ENCODE assay signal across 20 mouse cellular contexts in genomic region chr11:62513311-62513710, GRCm38 (mm10). TPM values are rescaled to one million over a fixed set of nuclear protein-coding genes. Genes with fewer than 3 reads are reported as not detected.
DNase-seq lines count a peak whose midpoint lies in the region; ATAC-seq and TF ChIP-seq lines count a peak whose summit lies in the region.
"Had no signal": no experiment of that assay in that cellular context is flagged by ENCODE, and none has a peak within 500 bp of the region (broad histone marks: within the 10 kb centered on the region; RNA-seq: fewer than 3 reads in every experiment).

No protein-coding gene starts in this region.

- TF ChIP-seq POLR2A in ES-Bruce4 (IDR thresholded peaks at IDR 0.05; ENCODE audit: insufficient read depth, low read length), result no peak

- H3K4me2 ChIP-seq in kidney, embryonic 14.5 days (replicated peaks; ENCODE audit: low read depth, low read length), result no peak overlapping the region
- H3K4me2 ChIP-seq: embryonic facial prominence, embryonic 12.5 days; forebrain, embryonic 13.5 days; forebrain, embryonic 15.5 days had no signal

- no peak for ATAC-seq in kidney, embryonic 14.5 days (ENCODE audit: low FRiP score, low TSS enrichment)
- ATAC-seq: forebrain, embryonic 13.5 days; forebrain, embryonic 15.5 days; forebrain, postnatal 0 days had no signal

- H3K4me1 ChIP-seq in E14TG2a.4 (replicated peaks; ENCODE audit: low read depth, low read length) (peaks cover 51% of the 10 kb centered on the region), ES-Bruce4 (ENCODE audit: control insufficient read depth, insufficient read depth, low read length) (peaks cover 5% of the 10 kb centered on the region), ES-E14 (ENCODE audit: control insufficient read depth in 2 of 2, insufficient read depth in 2 of 2, low read length in 2 of 2, poor library complexity in 1 of 2) (peaks cover 6 to 13% of the 10 kb centered on the region in 2 experiments; a peak in 2 of 4 replicates)
- H3K4me1 ChIP-seq in kidney, embryonic 14.5 days (ENCODE audit: control insufficient read depth, insufficient read depth, low read length), result no peaks in the 10 kb centered on the region
- H3K4me1 ChIP-seq: embryonic facial prominence, embryonic 12.5 days; forebrain, embryonic 13.5 days; forebrain, embryonic 15.5 days had no signal

- H3K9me3 ChIP-seq in E14TG2a.4 (ENCODE audit: low read length), result peaks cover 23% of the 10 kb centered on the region
- peaks cover 10% of the 10 kb centered on the region for H3K9me3 ChIP-seq in ES-Bruce4 (replicated peaks; ENCODE audit: control insufficient read depth, insufficient read depth, low read length, poor library complexity, severe bottlenecking)
- no peaks in the 10 kb centered on the region for H3K9me3 ChIP-seq in ES-E14 (ENCODE audit: control insufficient read depth, insufficient read depth, low read depth, low read length)
- H3K9me3 ChIP-seq in kidney, embryonic 14.5 days (ENCODE audit: control insufficient read depth, low read length), result no peaks in the 10 kb centered on the region
- H3K9me3 ChIP-seq: embryonic facial prominence, embryonic 10.5 days; embryonic facial prominence, embryonic 12.5 days; forebrain, embryonic 13.5 days; forebrain, embryonic 15.5 days had no signal

- in situ Hi-C loops in ES-E14 (cut with MboI; ENCODE audit: low sequenced_read_pairs in 2 of 2, unreplicated experiment in 2 of 2), result no loop called here

- H3K27me3 ChIP-seq in E14TG2a.4 (ENCODE audit: insufficient read depth, low read length) (no peaks in the 10 kb centered on the region), ES-Bruce4 (ENCODE audit: control insufficient read depth, insufficient read depth, low read length, poor library complexity, severe bottlenecking) (no peaks in the 10 kb centered on the region)
- no peaks in the 10 kb centered on the region for H3K27me3 ChIP-seq in kidney, embryonic 14.5 days (ENCODE audit: control insufficient read depth, insufficient read depth, low read length)
- H3K27me3 ChIP-seq: embryonic facial prominence, embryonic 12.5 days; forebrain, embryonic 13.5 days; forebrain, embryonic 15.5 days had no signal

- WGBS in kidney, embryonic 14.5 days, result 77% methylated on average over 6 of the region's 6 CpGs

- H3K9ac ChIP-seq in ES-Bruce4 (ENCODE audit: low read depth, poor library complexity, severe bottlenecking) (peak overlapping the region; percentile 61), ES-E14 (ENCODE audit: insufficient read depth, low read depth, low read length, poor library complexity, severe bottlenecking) (peak overlapping the region; percentile 84; the same call in 1 of the 2 replicates)
- no peak overlapping the region for H3K9ac ChIP-seq in kidney, embryonic 14.5 days (ENCODE audit: low read depth, low read length)
- H3K9ac ChIP-seq: embryonic facial prominence, embryonic 12.5 days; forebrain, embryonic 13.5 days; forebrain, embryonic 15.5 days; forebrain, postnatal 0 days had no signal

- H3K36me3 ChIP-seq in E14TG2a.4 (ENCODE audit: insufficient read depth, low read length) (peaks cover 32% of the 10 kb centered on the region), ES-Bruce4 (ENCODE audit: control insufficient read depth, insufficient read depth, low read length, poor library complexity, severe bottlenecking) (no peaks in the 10 kb centered on the region), ES-E14 (ENCODE audit: control insufficient read depth, insufficient read depth, low read length, poor library complexity, severe bottlenecking) (peaks cover 15% of the 10 kb centered on the region)
- H3K36me3 ChIP-seq in kidney, embryonic 14.5 days (ENCODE audit: control insufficient read depth, insufficient read depth, low read length), result no peaks in the 10 kb centered on the region
- H3K36me3 ChIP-seq: embryonic facial prominence, embryonic 12.5 days; forebrain, embryonic 15.5 days had no signal

- TF ChIP-seq EP300 in ES-Bruce4 (IDR thresholded peaks at IDR 0.05; ENCODE audit: insufficient read depth, low read depth, low read length), result no peak

- H3K4me3 ChIP-seq in E14TG2a.4 (replicated peaks; ENCODE audit: low read length) (peak overlapping the region; percentile 86), ES-Bruce4 (ENCODE audit: low read depth, low read length) (peak overlapping the region; percentile 34), ES-E14 (ENCODE audit: insufficient read depth in 1 of 2, low read depth in 1 of 2, low read length in 2 of 2, poor library complexity in 1 of 2, severe bottlenecking in 1 of 2) (peak overlapping the region; percentile 14 to 73; a peak in 3 of 4 replicates)
- H3K4me3 ChIP-seq in layer of hippocampus, adult 2 months, result no peak overlapping the region
- no peak overlapping the region for H3K4me3 ChIP-seq in kidney, embryonic 14.5 days (ENCODE audit: low read length)
- H3K4me3 ChIP-seq: embryonic facial prominence, embryonic 10.5 days; embryonic facial prominence, embryonic 12.5 days; forebrain, embryonic 13.5 days; forebrain, embryonic 15.5 days had no signal

- TF ChIP-seq CTCF in E14TG2a.4 (conservative IDR thresholded peaks at IDR 0.05; ENCODE audit: low read length) (no peak), ES-Bruce4 (IDR thresholded peaks at IDR 0.05; ENCODE audit: low read depth, low read length) (no peak)
- no peak for TF ChIP-seq CTCF in layer of hippocampus, adult 2 months (conservative IDR thresholded peaks at IDR 0.05)

- H3K27ac ChIP-seq in ES-Bruce4 (ENCODE audit: insufficient read depth, low read length), result peak overlapping the region; percentile 100
- peak overlapping the region; percentile 100 for H3K27ac ChIP-seq in ES-E14 (ENCODE audit: insufficient read depth, low read depth, low read length, poor library complexity, severe bottlenecking)
- no peak overlapping the region for H3K27ac ChIP-seq in layer of hippocampus, adult 2 months
- no peak overlapping the region for H3K27ac ChIP-seq in kidney, embryonic 14.5 days (ENCODE audit: low read depth, low read length)
- H3K27ac ChIP-seq: embryonic facial prominence, embryonic 10.5 days; embryonic facial prominence, embryonic 12.5 days; forebrain, embryonic 13.5 days; forebrain, embryonic 15.5 days had no signal

- DNase-seq in ES-E14 (ENCODE audit: low read depth, low spot score), result no peak
- peak; percentile 82 for DNase-seq in ZHBTc4 (ENCODE audit: low read depth, low spot score)
- DNase-seq in right cerebral cortex, postnatal 4 days, result no peak
- DNase-seq in layer of hippocampus, adult 2 months (ENCODE audit: low spot score in 2 of 2), result no peak
- DNase-seq: adrenal gland, adult 2 months; adrenal gland, postnatal 10 days; adrenal gland, postnatal 25 days; cerebellum, adult 11-12 months; cerebellum, adult 2 months; cerebellum, adult 9-10 months; cerebellum, postnatal 10 days; cerebellum, postnatal 25 days; forebrain, postnatal 0 days had no signal

TF ChIP-seq in ES-E14, 5 proteins besides CTCF, POLR2A, EP300 and RAD21:
- TF ChIP-seq ZNF384 (IDR thresholded peaks at IDR 0.05; ENCODE audit: low read depth, low read length) (no peak), CHD2 (IDR thresholded peaks at IDR 0.05; ENCODE audit: low read depth, low read length) (0 out of 2 replicates have a peak, but pooled peaks have one; percentile 6)

RNA-seq across cellular contexts. Expression of gene Cenpv, which starts 25.8 kb away (rescaled TPM):
- 66.9 and 77.3 TPM in 2 replicates for polyA plus RNA-seq in ES-Bruce4 (2011; ENCODE audit: insufficient read depth, insufficient read length, low read depth, missing spikeins)
- total RNA-seq in ES-E14 (2012; rRNA removed), result 66.5 and 68.0 TPM in 2 replicates
- total RNA-seq in layer of hippocampus, adult 2 months (2021), result 10 to 100 TPM; 36.3 to 43.2 TPM
- 29.8 and 33.1 TPM in 2 replicates for polyA plus RNA-seq in kidney, embryonic 14.5 days (2014; fragmentation: Nextera tagmentation; extraction: Ambion mirVana)

RNA-seq across cellular contexts. Expression of gene Ubb, which starts 37.7 kb away (rescaled TPM):
- 626 and 640 TPM in 2 replicates for polyA plus RNA-seq in ES-Bruce4 (2011; ENCODE audit: insufficient read depth, insufficient read length, low read depth, missing spikeins)
- total RNA-seq in ES-E14 (2012; rRNA removed), result 1,350 and 1,664 TPM in 2 replicates
- total RNA-seq in layer of hippocampus, adult 2 months (2021), result 1,000 to 10,000 TPM; 1,708 to 1,866 TPM
- polyA plus RNA-seq in kidney, embryonic 14.5 days (2014; fragmentation: Nextera tagmentation; extraction: Ambion mirVana), result 3,178 and 3,504 TPM in 2 replicates

RNA-seq across cellular contexts. Expression of gene Ncor1, which starts 55.0 kb away (rescaled TPM):
- 281 and 327 TPM in 2 replicates for polyA plus RNA-seq in ES-Bruce4 (2011; ENCODE audit: insufficient read depth, insufficient read length, low read depth, missing spikeins)
- 186 and 206 TPM in 2 replicates for total RNA-seq in ES-E14 (2012; rRNA removed)
- 100 to 1,000 TPM; 300 to 303 TPM for total RNA-seq in layer of hippocampus, adult 2 months (2021)
- polyA plus RNA-seq in kidney, embryonic 14.5 days (2014; fragmentation: Nextera tagmentation; extraction: Ambion mirVana), result 160 and 203 TPM in 2 replicates

RNA-seq across cellular contexts. Expression of gene Pigl, which starts 55.1 kb away (rescaled TPM):
- 12.7 and 14.1 TPM in 2 replicates for polyA plus RNA-seq in ES-Bruce4 (2011; ENCODE audit: insufficient read depth, insufficient read length, low read depth, missing spikeins)
- total RNA-seq in ES-E14 (2012; rRNA removed), result 21.9 and 25.8 TPM in 2 replicates
- 1 to 10 TPM; 7.3 to 8.7 TPM for total RNA-seq in layer of hippocampus, adult 2 months (2021)
- 12.3 and 15.1 TPM in 2 replicates for polyA plus RNA-seq in kidney, embryonic 14.5 days (2014; fragmentation: Nextera tagmentation; extraction: Ambion mirVana)

Comparison
In these comparisons a context has a peak if more than half of its experiments do, and no peak if none do; other contexts are left out.
1. H3K4me3 ChIP-seq: peak in E14TG2a.4 (single experiment), ES-Bruce4 (single experiment) and ES-E14 (2 of 2); none in layer of hippocampus, adult 2 months (single experiment) and kidney, embryonic 14.5 days (single experiment).
2. H3K27ac ChIP-seq: peak in ES-Bruce4 (single experiment) and ES-E14 (single experiment); none in layer of hippocampus, adult 2 months (single experiment) and kidney, embryonic 14.5 days (single experiment).